Mouse (Mus musculus) G1E (cell line): ENCODE measurements around the gene Eif1.

ENCODE experiments used
- CTCF ChIP-seq: IDR thresholded peaks from 2 replicates; pipeline ENCODE4 v1.5.1; 2012; ENCODE audit warnings: low read depth, low read length, inconsistent platforms, mixed read lengths
- GATA1 ChIP-seq: IDR thresholded peaks from 2 replicates; pipeline ENCODE4 v1.6.1; 2012; ENCODE audit warnings: borderline replicate concordance, low read length, inconsistent platforms, mixed read lengths
- GATA2 ChIP-seq: IDR thresholded peaks from 2 replicates; pipeline ENCODE4 v1.6.1; 2012; ENCODE audit warnings: low read depth, low read length, inconsistent platforms, borderline replicate concordance
- POLR2AphosphoS5 ChIP-seq: IDR thresholded peaks from 2 replicates; pipeline ENCODE4 v1.6.1; 2012; ENCODE audit warnings: low read depth, low read length, inconsistent platforms; ENCODE audit not compliant: insufficient replicate concordance
- TAL1 ChIP-seq: conservative IDR thresholded peaks from 2 replicates; pipeline ENCODE4 v1.6.1; 2012; ENCODE audit warnings: low read depth, low read length, inconsistent platforms, mixed read lengths

GRCm38 (mm10) chr11:100275466-100275865, 44.2 kb upstream of the Eif1 start:
- no peak for TF ChIP-seq CTCF
- no peak for TF ChIP-seq GATA1
- no peak for TF ChIP-seq POLR2AphosphoS5
- no peak for TF ChIP-seq TAL1
- TF ChIP-seq GATA2 = no peak
